Mouse (Mus musculus): ENCODE measurements around the gene Ubap1. TPM values are rescaled to one million over a fixed set of nuclear protein-coding genes. Genes with fewer than 3 reads are reported as not detected.
A peak's percentile ranks its signal among the peaks of the same experiment; 100 is the strongest.

The Ubap1 gene
- 10 to 100 TPM; 36.3 to 40.4 TPM for polyA plus RNA-seq (2017; shearing (Covaris generic))

- ATAC-seq, result peak; percentile 94
These were observed at the start of gene Ubap1 for GRCm38 (mm10) chr4:41348584-41349198. TSS of gene Ubap1 (plus strand) at chr4:41348996.

- ATAC-seq, result no peak
These were observed 45.1 kb upstream of the Ubap1 start for GRCm38 (mm10) chr4:41303671-41304070.

- ATAC-seq, result peak; percentile 58
These were observed 44.5 kb upstream of the Ubap1 start for GRCm38 (mm10) chr4:41304302-41304701.

DNA sequence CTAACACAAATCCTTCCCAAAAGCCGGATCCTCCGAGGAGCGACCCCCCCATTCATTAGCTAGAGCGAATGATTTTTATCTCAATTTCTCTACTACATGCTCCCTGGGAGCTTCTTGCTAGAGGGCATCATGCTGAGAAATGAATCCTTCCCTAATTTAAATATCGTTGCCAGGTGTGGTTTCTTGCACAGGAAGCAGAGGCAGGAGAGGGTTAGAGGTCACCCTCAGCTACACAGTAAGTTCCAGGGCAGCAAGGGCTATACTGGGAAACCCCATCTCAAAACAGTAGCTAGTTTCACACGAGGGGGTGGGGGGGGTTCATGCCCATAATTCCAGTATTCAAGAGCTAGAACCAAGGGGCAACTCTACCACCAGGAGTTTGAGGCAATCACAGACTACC is 41.4 kb upstream of the Ubap1 start:
- ATAC-seq, result peak; percentile 82

- no peak for ATAC-seq
These were observed 37.9 kb upstream of the Ubap1 start for GRCm38 (mm10) chr4:41310567-41311563.

GRCm38 (mm10) chr4:41313722-41314121 is 35.1 kb upstream of the Ubap1 start:
- no peak for ATAC-seq

GRCm38 (mm10) chr4:41314141-41315129 is 34.4 kb upstream of the Ubap1 start, which contains the start of gene Dcaf12:
TSS of gene Dcaf12 (minus strand) at chr4:41314889.
- ATAC-seq, result peak; percentile 96

DNA sequence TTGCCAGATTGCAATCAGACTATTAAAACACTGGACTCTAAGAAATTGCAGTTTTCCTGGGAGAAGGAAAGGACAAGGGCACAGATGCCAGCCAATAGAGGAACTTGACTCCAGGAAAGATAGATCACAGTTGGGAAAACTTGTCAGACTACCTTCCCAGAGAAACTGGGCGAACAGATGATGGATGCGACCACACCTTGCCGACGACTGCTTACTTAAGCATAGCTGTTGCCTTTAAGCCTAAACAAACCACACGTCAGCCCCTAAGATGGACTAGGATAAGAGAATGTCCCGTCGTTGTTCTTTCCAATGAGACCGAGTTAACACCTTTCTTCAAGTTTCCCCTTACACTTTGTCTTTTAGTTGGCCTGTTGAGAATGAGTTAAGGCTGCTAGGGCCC is 33.6 kb upstream of the Ubap1 start:
- ATAC-seq, result no peak

DNA sequence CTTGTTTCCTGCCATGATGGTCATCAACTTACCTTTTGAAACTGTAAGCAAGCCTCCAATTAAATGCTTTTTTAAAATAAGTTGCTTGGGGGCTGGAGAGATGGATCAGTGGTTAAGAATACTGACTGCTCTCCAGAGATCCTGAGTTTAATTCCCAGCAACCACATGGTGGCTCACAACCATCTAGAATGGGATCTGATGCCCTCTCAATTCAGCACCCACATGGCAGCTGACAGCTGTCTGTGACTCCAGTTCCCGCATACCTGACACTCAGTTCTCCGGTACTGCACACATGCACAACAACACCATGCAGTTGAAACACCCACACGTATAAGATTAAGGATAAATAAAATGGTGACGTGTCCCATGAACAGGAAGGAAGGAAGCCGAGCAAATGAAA is 30.5 kb upstream of the Ubap1 start:
- no peak for ATAC-seq

- no peak for ATAC-seq
These were observed 27.8 kb upstream of the Ubap1 start for GRCm38 (mm10) chr4:41320971-41321370.

GRCm38 (mm10) chr4:41326876-41327275 is 21.9 kb upstream of the Ubap1 start:
- ATAC-seq, result peak; percentile 29

- ATAC-seq, result no peak
These were observed 19.3 kb upstream of the Ubap1 start for GRCm38 (mm10) chr4:41329481-41329880.

- ATAC-seq, result no peak
These were observed 17.7 kb upstream of the Ubap1 start for GRCm38 (mm10) chr4:41331085-41331484.

- ATAC-seq, result no peak
These were observed 16.9 kb upstream of the Ubap1 start for GRCm38 (mm10) chr4:41331698-41332421.

- no peak for ATAC-seq
These were observed 12.2 kb upstream of the Ubap1 start for GRCm38 (mm10) chr4:41336546-41336945.

DNA sequence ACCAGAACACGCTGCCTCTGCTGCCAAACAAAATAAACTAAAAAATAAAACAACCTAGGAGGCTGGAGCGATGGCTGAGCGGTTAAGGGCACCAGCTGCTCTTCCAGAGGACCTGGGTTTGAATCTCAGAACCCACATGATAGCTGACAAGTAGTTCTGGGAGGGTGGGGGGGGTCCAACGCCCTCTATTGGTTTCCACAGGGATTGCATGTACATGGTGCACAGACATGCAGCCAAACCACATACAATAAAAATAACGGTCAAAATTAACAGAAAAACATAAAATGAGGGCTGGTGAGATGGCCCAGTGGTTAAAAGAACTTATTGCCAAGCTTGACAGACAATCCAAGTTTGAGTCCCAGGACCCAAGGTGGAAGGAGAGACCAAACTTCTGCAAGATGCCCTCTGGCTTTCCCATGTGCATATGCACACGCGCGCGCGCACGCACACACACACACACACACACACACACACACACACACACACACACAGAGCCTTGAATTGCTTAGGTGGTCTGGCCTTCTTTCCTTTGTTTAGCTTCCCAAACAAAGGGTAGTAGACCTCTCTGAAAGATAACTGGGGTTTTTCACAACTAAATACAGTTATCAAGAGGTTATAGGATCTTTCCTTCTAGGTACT is 7.8 kb upstream of the Ubap1 start:
- ATAC-seq, result no peak

- no peak for ATAC-seq
These were observed 2.8 kb upstream of the Ubap1 start for GRCm38 (mm10) chr4:41346011-41346410.

- peak; percentile 34 for ATAC-seq
These were observed 957 bp upstream of the Ubap1 start for GRCm38 (mm10) chr4:41347839-41348238.

- ATAC-seq, result peak; percentile 30
These were observed 399 bp downstream of the Ubap1 start for GRCm38 (mm10) chr4:41349199-41349591.

- ATAC-seq, result no peak
These were observed 4.0 kb downstream of the Ubap1 start for GRCm38 (mm10) chr4:41352758-41353157.

GRCm38 (mm10) chr4:41353265-41353664 is 4.5 kb downstream of the Ubap1 start:
- ATAC-seq, result no peak

Measured in CD4-positive, CD25-positive, alpha-beta regulatory T cell, adult 4 months (primary cell).